Mouse (Mus musculus) G1E (cell line): ENCODE data around the gene Slc22a2.

Source experiments
- CTCF ChIP-seq: IDR thresholded peaks from 2 replicates; pipeline ENCODE4 v1.5.1; 2012; ENCODE audit warnings: low read depth, low read length, inconsistent platforms, mixed read lengths
- GATA1 ChIP-seq: IDR thresholded peaks from 2 replicates; pipeline ENCODE4 v1.6.1; 2012; ENCODE audit warnings: borderline replicate concordance, low read length, inconsistent platforms, mixed read lengths
- TAL1 ChIP-seq: conservative IDR thresholded peaks from 2 replicates; pipeline ENCODE4 v1.6.1; 2012; ENCODE audit warnings: low read depth, low read length, inconsistent platforms, mixed read lengths

DNA sequence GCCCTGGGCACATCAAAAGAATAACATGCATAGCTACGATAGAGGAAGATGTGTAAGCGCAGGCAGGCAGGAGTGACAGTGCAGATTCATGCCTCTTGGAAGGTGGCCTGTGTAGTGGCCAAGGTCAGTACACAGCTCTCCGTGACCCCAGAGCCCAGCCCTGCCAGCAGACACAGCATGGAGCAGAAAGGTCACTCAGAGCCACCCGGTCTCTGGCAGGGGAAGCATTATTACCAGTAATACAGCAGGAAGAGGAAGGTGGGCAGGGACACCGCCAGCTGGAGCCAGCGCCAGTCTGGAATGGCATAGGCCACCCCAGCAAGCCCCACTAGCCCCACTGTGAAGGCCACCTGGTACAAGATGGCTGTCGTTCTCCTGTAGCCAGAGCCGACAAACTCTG is 80.2 kb downstream of the Slc22a2 start:
- no peak for TF ChIP-seq TAL1
- TF ChIP-seq CTCF = no peak
- TF ChIP-seq GATA1 = no peak
